Mouse (Mus musculus): ENCODE data around the gene Cacna1e. TPM values are rescaled to one million over a fixed set of nuclear protein-coding genes. Genes with fewer than 3 reads are reported as not detected.

Cacna1e gene
- polyA plus RNA-seq, 1 experiment from 2014 or later, result 0.45 TPM

DNA sequence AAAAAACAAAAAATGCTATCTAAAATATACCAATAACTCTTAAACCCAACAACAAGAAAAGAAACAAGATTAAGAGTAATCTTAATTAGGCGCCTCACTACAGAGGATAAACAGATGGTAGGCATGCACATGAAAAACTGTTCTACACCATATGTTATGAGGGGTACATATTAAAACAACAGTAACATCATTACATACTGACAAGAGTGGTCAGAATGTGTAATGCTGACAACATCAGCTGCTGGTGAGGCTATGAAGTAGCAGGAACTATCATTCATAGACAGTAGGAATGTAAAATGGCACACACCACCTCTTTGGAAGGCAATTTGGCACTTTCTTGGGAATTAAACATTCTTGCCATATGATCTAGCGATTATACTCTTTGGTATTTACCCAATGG lies 363.6 kb downstream of the Cacna1e start:
- ATAC-seq (ENCODE audit: borderline replicate concordance, extremely low read depth, low FRiP score, low TSS enrichment), result no peak
- H3K9me3 ChIP-seq, result no peaks in the 10 kb centered on the region
- no peak overlapping the region for H3K9ac ChIP-seq
- WGBS, result 90% methylated on average over 2 of the region's 2 CpGs
- H3K27ac ChIP-seq, result no peak overlapping the region
- no peak overlapping the region for H3K4me3 ChIP-seq
- H3K4me1 ChIP-seq, result no peaks in the 10 kb centered on the region
- H3K27me3 ChIP-seq, result no peaks in the 10 kb centered on the region
- no peaks in the 10 kb centered on the region for H3K36me3 ChIP-seq
- H3K4me2 ChIP-seq, result no peak overlapping the region

DNA sequence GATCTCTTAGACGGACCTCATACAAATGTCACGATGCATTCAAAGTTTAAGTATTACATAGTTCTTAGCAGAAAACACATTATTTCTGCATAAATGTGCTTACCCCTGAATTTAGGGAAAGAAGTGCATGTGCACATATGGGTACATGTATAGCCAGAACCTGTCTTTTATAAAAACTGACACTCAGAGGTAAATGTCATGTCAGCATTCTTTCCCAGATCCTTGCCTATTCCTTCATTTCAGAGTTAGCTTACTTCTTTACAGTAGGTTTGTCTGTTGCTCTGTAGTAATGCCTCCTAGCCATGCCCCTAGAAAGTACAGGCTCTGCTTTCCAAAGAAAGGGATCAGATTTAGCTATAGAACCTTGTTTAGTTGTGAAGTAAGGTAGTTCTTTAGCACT lies 369.0 kb downstream of the Cacna1e start:
- H3K36me3 ChIP-seq, result no peaks in the 10 kb centered on the region
- no peak overlapping the region for H3K4me2 ChIP-seq
- H3K27ac ChIP-seq, result no peak overlapping the region
- 83% methylated on average over 2 of the region's 2 CpGs for WGBS
- H3K9me3 ChIP-seq, result no peaks in the 10 kb centered on the region
- ATAC-seq (ENCODE audit: borderline replicate concordance, extremely low read depth, low FRiP score, low TSS enrichment), result no peak
- H3K27me3 ChIP-seq, result no peaks in the 10 kb centered on the region
- H3K4me3 ChIP-seq, result no peak overlapping the region
- H3K4me1 ChIP-seq, result no peaks in the 10 kb centered on the region
- H3K9ac ChIP-seq, result no peak overlapping the region

DNA sequence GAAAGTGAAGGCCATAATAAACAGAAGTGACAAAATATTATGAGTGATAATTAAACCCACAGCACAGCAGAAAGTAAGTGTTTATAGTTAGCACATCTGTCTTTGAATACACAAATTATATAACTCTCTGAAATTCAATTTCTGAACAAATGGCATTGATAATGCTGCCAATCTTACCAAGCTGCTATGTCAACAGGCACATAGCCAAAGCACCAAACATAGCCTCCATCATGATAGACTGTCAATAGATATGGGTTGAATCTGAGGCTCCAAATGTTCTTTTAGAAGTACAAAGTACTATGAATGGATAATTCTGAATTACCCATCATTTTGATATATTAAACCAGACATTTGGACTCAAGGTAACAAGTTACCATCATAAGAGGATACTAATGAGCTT lies 372.6 kb downstream of the Cacna1e start:
- no peaks in the 10 kb centered on the region for H3K36me3 ChIP-seq
- H3K4me3 ChIP-seq, result no peak overlapping the region
- H3K4me2 ChIP-seq, result no peak overlapping the region
- H3K4me1 ChIP-seq, result no peaks in the 10 kb centered on the region
- H3K9me3 ChIP-seq, result no peaks in the 10 kb centered on the region
- no peak overlapping the region for H3K27ac ChIP-seq
- ATAC-seq (ENCODE audit: borderline replicate concordance, extremely low read depth, low FRiP score, low TSS enrichment), result no peak
- no peaks in the 10 kb centered on the region for H3K27me3 ChIP-seq
- H3K9ac ChIP-seq, result no peak overlapping the region

DNA sequence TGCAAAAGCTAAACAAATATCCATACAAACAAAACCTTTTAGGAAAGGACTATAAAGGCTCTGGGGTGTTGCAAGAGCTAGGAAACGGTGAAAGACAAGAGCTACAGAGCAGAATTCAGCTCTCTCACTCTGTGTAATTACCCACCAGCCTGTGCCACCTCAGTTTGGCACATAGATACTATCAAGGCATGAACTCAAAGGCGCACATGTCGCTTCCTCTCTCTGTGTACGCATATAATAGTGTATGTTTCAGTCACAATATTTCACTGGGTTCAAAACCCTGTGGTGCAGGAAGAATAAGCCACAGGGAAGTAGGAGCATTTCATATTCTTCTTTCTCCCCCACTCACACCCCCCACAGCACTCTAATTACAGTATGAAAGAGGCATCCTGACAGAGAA lies 380.3 kb downstream of the Cacna1e start:
- ATAC-seq (ENCODE audit: borderline replicate concordance, extremely low read depth, low FRiP score, low TSS enrichment), result no peak
- Histone ChIP-seq H3K9ac (no peak overlapping the region), H3K27me3 (no peaks in the 10 kb centered on the region)

DNA sequence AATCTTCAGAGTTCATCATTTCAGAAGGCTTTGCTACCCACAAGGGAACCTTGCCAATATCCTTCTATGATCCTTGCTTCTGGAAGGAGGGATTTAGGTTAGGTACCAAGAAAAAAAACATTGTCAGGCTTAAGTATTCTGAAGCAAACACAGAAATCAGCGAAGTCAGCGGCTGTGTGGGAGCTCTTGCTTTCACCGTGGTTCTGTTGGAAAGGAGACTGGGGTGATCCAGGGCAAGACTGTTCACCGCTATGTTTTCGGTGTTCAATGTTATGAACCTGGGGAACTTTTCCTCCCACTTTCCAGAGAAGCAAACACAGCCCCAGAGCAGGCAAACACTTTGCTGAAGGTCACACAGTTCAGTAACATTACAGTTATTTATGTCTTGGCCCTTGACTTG lies 383.4 kb downstream of the Cacna1e start:
- 66% methylated on average over 5 of the region's 5 CpGs for WGBS
- no peak for ATAC-seq (ENCODE audit: borderline replicate concordance, extremely low read depth, low FRiP score, low TSS enrichment)
- Histone ChIP-seq H3K4me2 (no peak overlapping the region), H3K9ac (no peak overlapping the region), H3K4me3 (no peak overlapping the region), H3K27ac (no peak overlapping the region), H3K4me1 (no peaks in the 10 kb centered on the region), H3K27me3 (no peaks in the 10 kb centered on the region), H3K36me3 (no peaks in the 10 kb centered on the region), H3K9me3 (no peaks in the 10 kb centered on the region)

More for the DNA sequence above, 380.3 kb downstream of the Cacna1e start:
- Histone ChIP-seq H3K36me3 (no peaks in the 10 kb centered on the region), H3K27ac (no peak overlapping the region), H3K4me1 (no peaks in the 10 kb centered on the region), H3K4me3 (no peak overlapping the region), H3K9me3 (no peaks in the 10 kb centered on the region), H3K4me2 (no peak overlapping the region)
- 63% methylated on average over 4 of the region's 4 CpGs for WGBS

DNA sequence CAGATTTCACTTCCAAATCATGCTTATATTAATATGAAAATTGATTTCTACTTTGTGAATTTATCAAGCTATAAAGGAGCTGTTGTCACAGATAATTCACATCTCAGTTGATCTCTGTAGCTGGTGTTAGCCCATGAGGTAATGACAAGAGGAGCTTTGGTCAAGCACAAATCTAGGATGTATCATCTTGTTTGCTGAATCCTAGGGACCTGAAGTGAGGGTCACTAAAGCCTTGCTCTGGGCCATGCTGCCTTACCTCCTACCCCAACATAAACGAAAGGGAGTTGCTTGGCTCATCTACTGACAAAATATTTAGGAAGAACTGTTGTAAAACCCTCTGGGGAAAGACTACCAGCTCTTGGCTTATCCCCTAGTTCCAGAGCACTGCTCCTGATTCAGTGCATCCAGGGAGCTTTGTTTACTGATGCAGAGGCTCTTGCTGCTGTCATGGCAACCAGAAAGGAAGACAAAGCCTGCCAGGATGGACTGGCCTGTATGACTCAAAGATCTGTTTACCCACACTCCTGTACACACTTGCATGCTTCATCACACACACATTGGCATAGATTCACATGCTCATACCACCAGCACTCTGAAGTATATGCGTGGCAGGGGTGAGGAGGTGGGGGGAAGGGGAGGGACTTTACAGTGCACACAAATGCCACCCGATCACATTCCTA lies 384.0 kb downstream of the Cacna1e start:
- Histone ChIP-seq H3K9ac (no peak overlapping the region), H3K27ac (no peak overlapping the region), H3K4me2 (no peak overlapping the region), H3K27me3 (no peaks in the 10 kb centered on the region), H3K9me3 (no peaks in the 10 kb centered on the region), H3K4me1 (no peaks in the 10 kb centered on the region), H3K36me3 (no peaks in the 10 kb centered on the region), H3K4me3 (no peak overlapping the region)
- no peak for ATAC-seq (ENCODE audit: borderline replicate concordance, extremely low read depth, low FRiP score, low TSS enrichment)
- WGBS, result 44% methylated on average over 3 of the region's 3 CpGs

DNA sequence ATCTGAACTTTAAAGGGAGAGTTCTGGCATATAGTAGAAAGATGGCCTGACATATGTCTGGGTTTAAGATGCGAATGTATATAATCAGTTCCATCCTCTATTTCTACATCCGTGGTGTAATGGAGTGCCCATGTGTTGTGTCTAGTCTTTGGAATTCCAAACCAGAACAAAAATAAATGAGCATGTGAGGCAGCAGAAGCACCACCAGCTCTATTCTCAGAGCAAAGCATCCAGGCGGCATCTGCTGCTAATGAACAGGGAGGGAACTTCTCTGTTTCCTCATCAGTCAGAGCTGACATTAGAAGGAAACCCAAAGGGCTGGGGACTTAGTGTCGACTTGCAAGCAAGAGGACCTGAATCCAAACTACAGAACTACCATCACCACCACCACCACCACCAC lies 385.5 kb downstream of the Cacna1e start:
- Histone ChIP-seq H3K27ac (no peak overlapping the region), H3K4me2 (no peak overlapping the region), H3K9me3 (no peaks in the 10 kb centered on the region), H3K4me1 (no peaks in the 10 kb centered on the region), H3K27me3 (no peaks in the 10 kb centered on the region), H3K4me3 (no peak overlapping the region), H3K9ac (no peak overlapping the region), H3K36me3 (no peaks in the 10 kb centered on the region)
- WGBS, result 66% methylated on average over 4 of the region's 4 CpGs
- ATAC-seq (ENCODE audit: borderline replicate concordance, extremely low read depth, low FRiP score, low TSS enrichment), result no peak

DNA sequence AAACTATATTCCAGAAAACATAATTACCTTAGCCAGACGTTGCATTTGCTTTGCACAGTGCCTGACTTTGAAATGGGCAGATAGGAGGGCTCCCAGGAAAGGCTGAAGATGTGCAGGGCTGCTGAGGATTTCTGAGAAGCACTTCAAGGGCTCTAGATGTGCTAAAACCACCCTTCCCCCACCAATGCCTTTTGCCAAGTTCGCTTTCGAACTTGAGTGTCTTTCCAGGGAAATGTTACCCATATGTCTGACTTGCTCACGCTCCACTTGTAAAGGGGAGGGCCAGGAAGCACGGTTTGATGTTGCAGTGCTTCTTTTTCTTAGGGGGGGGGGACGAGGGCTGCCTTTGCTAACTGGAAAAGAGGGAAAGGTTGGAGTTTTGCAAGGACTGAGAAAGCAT lies 393.2 kb downstream of the Cacna1e start:
- Histone ChIP-seq H3K4me2 (no peak overlapping the region), H3K36me3 (no peaks in the 10 kb centered on the region), H3K9ac (no peak overlapping the region), H3K4me1 (no peaks in the 10 kb centered on the region), H3K9me3 (no peaks in the 10 kb centered on the region), H3K27me3 (no peaks in the 10 kb centered on the region), H3K27ac (no peak overlapping the region), H3K4me3 (no peak overlapping the region)
- no peak for ATAC-seq (ENCODE audit: borderline replicate concordance, extremely low read depth, low FRiP score, low TSS enrichment)
- WGBS, result 32% methylated on average over 6 of the region's 6 CpGs

DNA sequence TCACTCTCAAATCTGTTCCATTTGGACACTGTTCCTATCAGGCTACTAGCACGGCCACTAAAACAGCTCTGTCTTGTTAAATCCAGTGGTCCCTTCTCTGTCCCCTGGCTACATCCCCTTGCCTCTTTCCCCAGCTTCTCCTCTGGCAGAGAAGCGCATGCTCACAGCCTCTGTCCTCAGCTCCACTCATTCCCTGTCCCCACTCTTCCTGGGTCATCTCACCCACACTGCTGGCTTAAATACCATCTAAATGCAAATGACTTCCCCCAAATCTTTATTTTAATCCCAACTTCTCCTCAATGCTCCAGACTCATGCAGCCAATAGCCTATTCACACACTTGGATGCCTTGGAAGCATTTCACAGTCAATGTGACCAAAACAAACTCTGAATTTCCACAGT lies 407.6 kb downstream of the Cacna1e start:
- no peak overlapping the region for H3K27ac ChIP-seq
- WGBS, result 84% methylated on average over 2 of the region's 2 CpGs
- H3K4me2 ChIP-seq, result no peak overlapping the region
- no peaks in the 10 kb centered on the region for H3K27me3 ChIP-seq
- H3K4me1 ChIP-seq, result no peaks in the 10 kb centered on the region
- no peak for ATAC-seq (ENCODE audit: borderline replicate concordance, extremely low read depth, low FRiP score, low TSS enrichment)
- no peak overlapping the region for H3K9ac ChIP-seq
- no peak overlapping the region for H3K4me3 ChIP-seq
- H3K36me3 ChIP-seq, result no peaks in the 10 kb centered on the region
- no peaks in the 10 kb centered on the region for H3K9me3 ChIP-seq

DNA sequence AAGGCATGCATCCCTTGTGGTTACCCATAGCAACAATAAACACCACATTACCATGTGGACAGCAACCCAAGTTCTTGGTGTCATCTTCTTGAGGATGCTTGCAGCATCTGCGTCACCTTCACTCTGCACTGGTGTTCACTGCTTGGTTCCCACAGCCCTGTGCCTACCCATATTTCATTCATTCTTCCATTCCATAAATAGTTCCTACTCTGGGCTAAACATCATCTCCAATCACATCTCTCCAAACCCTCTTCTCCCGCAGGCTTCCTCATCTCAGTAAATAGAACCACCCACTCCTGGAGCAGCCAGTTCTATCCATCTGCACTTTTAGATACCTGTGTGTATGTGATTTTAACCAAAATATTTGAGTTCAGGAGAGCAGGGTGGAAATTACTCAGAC lies 408.6 kb downstream of the Cacna1e start:
- no peak for ATAC-seq (ENCODE audit: borderline replicate concordance, extremely low read depth, low FRiP score, low TSS enrichment)
- H3K27me3 ChIP-seq, result no peaks in the 10 kb centered on the region
- H3K4me3 ChIP-seq, result no peak overlapping the region
- no peak overlapping the region for H3K4me2 ChIP-seq
- H3K4me1 ChIP-seq, result no peaks in the 10 kb centered on the region
- no peaks in the 10 kb centered on the region for H3K9me3 ChIP-seq
- 82% methylated on average over 2 of the region's 2 CpGs for WGBS
- no peaks in the 10 kb centered on the region for H3K36me3 ChIP-seq
- no peak overlapping the region for H3K27ac ChIP-seq
- no peak overlapping the region for H3K9ac ChIP-seq

DNA sequence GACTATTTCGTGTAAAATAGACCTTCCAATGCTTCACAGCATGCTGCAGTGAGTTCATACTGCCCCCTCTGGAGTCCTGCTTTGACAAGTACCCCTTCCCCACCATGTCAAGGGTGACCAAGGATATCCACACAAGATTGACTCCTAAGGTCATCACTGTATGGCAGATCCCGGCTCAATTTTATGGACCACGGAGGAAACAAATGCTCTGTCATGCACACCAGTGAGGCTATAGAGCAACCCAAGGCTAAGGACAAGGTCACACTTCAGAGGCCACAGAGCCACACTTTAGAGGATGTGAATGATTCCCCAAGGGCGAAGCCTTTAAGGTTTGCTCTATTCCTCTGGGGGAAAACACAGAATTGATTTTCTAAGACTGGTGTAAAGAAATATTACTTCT lies 410.1 kb downstream of the Cacna1e start:
- Histone ChIP-seq H3K27ac (no peak overlapping the region), H3K27me3 (no peaks in the 10 kb centered on the region), H3K9me3 (no peaks in the 10 kb centered on the region), H3K36me3 (no peaks in the 10 kb centered on the region), H3K4me2 (no peak overlapping the region), H3K9ac (no peak overlapping the region), H3K4me1 (no peaks in the 10 kb centered on the region), H3K4me3 (no peak overlapping the region)
- no peak for ATAC-seq (ENCODE audit: borderline replicate concordance, extremely low read depth, low FRiP score, low TSS enrichment)
- WGBS, result 77% methylated on average over 4 of the region's 4 CpGs

DNA sequence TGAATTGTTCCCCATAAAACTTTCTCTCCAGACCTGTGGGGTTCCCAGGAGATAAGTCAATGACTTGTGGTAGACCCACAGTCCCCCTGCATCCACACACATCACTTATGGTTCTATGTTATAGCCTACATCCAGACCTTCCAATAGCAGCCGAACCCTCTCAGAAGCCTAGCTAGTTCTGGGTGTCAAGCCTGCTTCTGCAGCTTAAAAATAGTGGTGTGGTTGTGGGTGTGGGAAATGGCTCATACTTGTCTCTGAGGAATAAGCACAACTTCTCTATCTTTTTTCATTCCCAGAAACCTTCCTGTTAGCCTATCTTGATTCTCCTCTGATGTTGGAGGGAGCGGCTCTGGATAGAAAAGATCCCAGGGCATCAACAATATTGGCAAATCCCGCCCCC lies 417.0 kb downstream of the Cacna1e start:
- no peak overlapping the region for H3K27ac ChIP-seq
- no peaks in the 10 kb centered on the region for H3K27me3 ChIP-seq
- H3K4me1 ChIP-seq, result no peaks in the 10 kb centered on the region
- no peak overlapping the region for H3K4me2 ChIP-seq
- no peak for ATAC-seq (ENCODE audit: borderline replicate concordance, extremely low read depth, low FRiP score, low TSS enrichment)
- no peaks in the 10 kb centered on the region for H3K9me3 ChIP-seq
- no peak overlapping the region for H3K9ac ChIP-seq
- no peak overlapping the region for H3K4me3 ChIP-seq
- WGBS, result 79% methylated on average over 3 of the region's 3 CpGs
- no peaks in the 10 kb centered on the region for H3K36me3 ChIP-seq

DNA sequence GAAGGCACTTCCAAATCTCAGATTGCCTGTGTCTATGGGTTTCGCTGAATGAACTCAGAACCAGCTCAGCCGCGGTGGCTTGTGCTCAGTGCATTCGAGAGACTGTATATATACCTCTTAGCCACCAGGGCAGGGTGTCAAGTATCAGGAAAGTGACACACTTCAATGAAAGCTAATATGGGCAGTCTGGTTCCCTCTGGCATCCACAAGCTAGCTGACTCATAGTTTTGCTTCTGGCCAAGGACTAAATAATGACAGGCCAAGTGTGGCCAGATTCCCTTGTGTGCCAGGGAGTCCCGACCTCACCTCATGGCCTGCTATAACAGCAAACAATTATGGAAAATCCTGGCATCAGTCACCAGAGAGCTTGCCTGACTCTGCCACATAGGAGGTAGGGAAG lies 422.8 kb downstream of the Cacna1e start:
- no peak for ATAC-seq (ENCODE audit: borderline replicate concordance, extremely low read depth, low FRiP score, low TSS enrichment)
- Histone ChIP-seq H3K9ac (no peak overlapping the region), H3K4me2 (no peak overlapping the region), H3K4me3 (no peak overlapping the region), H3K27me3 (no peaks in the 10 kb centered on the region), H3K36me3 (no peaks in the 10 kb centered on the region), H3K27ac (no peak overlapping the region), H3K4me1 (no peaks in the 10 kb centered on the region), H3K9me3 (no peaks in the 10 kb centered on the region)
- WGBS, result 67% methylated on average over 5 of the region's 5 CpGs
